Mouse (Mus musculus) liver, embryonic 14.5 days (tissue): Measurements from ENCODE around the gene A530032D15Rik. TPM values are rescaled to one million over a fixed set of nuclear protein-coding genes. Genes with fewer than 3 reads are reported as not detected.
"Not testable (repeated sequence)": the region's sequence is repeated elsewhere in the genome, so short reads cannot be mapped to it uniquely, and the experiment has no call there.

Source experiments
- ATAC-seq: fragments of 200-750 bp; cut with Nextera tagmentation; 2 replicates; pipeline ENCODE4 v1.8.0; 2017; ENCODE audit warnings: moderate number of reproducible peaks, mild to moderate bottlenecking, moderate library complexity; ENCODE audit not compliant: insufficient read depth
- DNase-seq, 3 experiments: peaks; one replicate each; pipeline ENCODE4 v3.0.0-alpha.2; 2012 to 2013; ENCODE audit warnings: low read depth in 3 of 3, low spot score in 3 of 3
- H3K27ac ChIP-seq: fragments of 300-500 bp; sonication (generic); 2 replicates; pipeline ENCODE4 v1.5.1; 2014; ENCODE audit warnings: moderate library complexity, mild to moderate bottlenecking, control low read depth, inconsistent platforms
- H3K27me3 ChIP-seq: fragments of 300-500 bp; sonication (generic); 2 replicates; pipeline ENCODE4 v1.6.1; 2014; ENCODE audit warnings: mild to moderate bottlenecking, low read length, moderate library complexity; ENCODE audit not compliant: control insufficient read depth, insufficient read depth
- H3K36me3 ChIP-seq: fragments of 300-500 bp; sonication (generic); replicated peaks from 2 replicates; pipeline ENCODE4 v1.6.1; 2014; ENCODE audit warnings: low read depth; ENCODE audit not compliant: control insufficient read depth, insufficient read depth
- H3K4me1 ChIP-seq, 2 experiments: fragments of 200-500 bp in 1 of 2; fragments of 300-500 bp in 1 of 2; sonication (generic) in 1 of 2; replicated peaks; 2 replicates each; pipeline ENCODE4 v1.6.1; 2012 to 2014; ENCODE audit warnings: antibody characterized with exemption in 1 of 2, inconsistent platforms in 1 of 2, low read length in 1 of 2; ENCODE audit not compliant: control insufficient read depth in 2 of 2, insufficient read depth in 2 of 2
- H3K4me2 ChIP-seq: fragments of 300-500 bp; sonication (generic); 2 replicates; pipeline ENCODE4 v1.6.1; 2014; ENCODE audit warnings: low read depth, mild to moderate bottlenecking, control low read depth, moderate library complexity
- H3K4me3 ChIP-seq, 2 experiments: fragments of 200-500 bp in 1 of 2; fragments of 300-500 bp in 1 of 2; sonication (generic) in 1 of 2; 2 replicates each; pipeline ENCODE4 v1.5.1; 2012 to 2014; ENCODE audit warnings: low read depth in 2 of 2, low read length in 2 of 2, mild to moderate bottlenecking in 2 of 2, control low read depth in 1 of 2, inconsistent platforms in 1 of 2, moderate library complexity in 1 of 2; ENCODE audit not compliant: insufficient read depth in 1 of 2
- H3K9ac ChIP-seq: fragments of 300-500 bp; sonication (generic); replicated peaks from 2 replicates; pipeline ENCODE4 v1.6.1; 2014; ENCODE audit warnings: mild to moderate bottlenecking, control low read depth, moderate library complexity
- H3K9me3 ChIP-seq: fragments of 300-500 bp; sonication (generic); 2 replicates; pipeline ENCODE4 v1.6.1; 2016; ENCODE audit warnings: low read length, mixed read lengths; ENCODE audit not compliant: control insufficient read depth
- WGBS: fragments of 180-500 bp; shearing (Covaris S2); extraction: QIAGEN DNeasy Blood & Tissue Kit; methylation state at CpG from one replicate; pipeline ENCODE4 v1.1.7; 2014; ENCODE audit not compliant: insufficient replicate concordance; 5-methylcytosine and 5-hydroxymethylcytosine counted together
- polyA plus RNA-seq, 2 experiments: library from polyadenylated mRNA; depleted of rRNA in 1 of 2; stranded (reverse) in 1 of 2; unstranded in 1 of 2; fragments of >200 nt; fragmentation: Nextera tagmentation in 1 of 2; extraction: Ambion mirVana in 1 of 2; gene quantifications; 2 replicates each; pipeline versions ENCODE4 v1.2.1 to v1.2.3; 2012 to 2014

A530032D15Rik gene
- polyA plus RNA-seq, 2 experiments = 0.09 TPM; not detected in 1

DNA sequence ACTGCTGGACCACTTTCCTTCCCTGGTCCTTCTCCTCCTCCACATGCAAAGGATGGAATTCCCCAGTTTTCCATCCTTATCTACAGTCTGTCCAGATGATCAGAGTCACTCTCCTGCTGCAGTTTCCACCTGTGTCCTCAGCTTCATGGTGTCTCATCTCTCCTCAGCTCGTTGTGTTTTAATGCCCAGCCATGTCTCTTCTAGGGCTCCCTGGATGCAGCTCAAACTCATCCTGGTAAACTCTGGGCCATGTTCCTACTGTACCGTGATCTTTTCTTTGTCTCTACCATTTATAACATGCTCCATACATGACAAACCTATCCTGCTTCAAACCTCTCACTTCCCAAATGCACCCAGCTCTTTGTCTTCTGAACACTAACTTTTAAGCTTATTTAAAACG, 38.0 kb downstream of the A530032D15Rik start:
- WGBS = 33% methylated on average over 3 of the region's 3 CpGs
- not testable (repeated sequence) for H3K27ac ChIP-seq, H3K9me3 ChIP-seq, ATAC-seq, DNase-seq, H3K4me2 ChIP-seq, H3K36me3 ChIP-seq, H3K9ac ChIP-seq, H3K4me1 ChIP-seq, H3K27me3 ChIP-seq, H3K4me3 ChIP-seq

GRCm38 (mm10) chr1:85035801-85036200, 73.9 kb downstream of the A530032D15Rik start:
- not testable (repeated sequence) for H3K4me3 ChIP-seq

GRCm38 (mm10) chr1:85034394-85034793, 75.3 kb downstream of the A530032D15Rik start:
- not testable (repeated sequence) for H3K9me3 ChIP-seq, H3K36me3 ChIP-seq, H3K9ac ChIP-seq, H3K4me2 ChIP-seq, DNase-seq, H3K27me3 ChIP-seq, H3K4me1 ChIP-seq, H3K4me3 ChIP-seq, H3K27ac ChIP-seq, ATAC-seq
- 66% methylated on average over 3 of the region's 4 CpGs for WGBS

More at GRCm38 (mm10) chr1:85035801-85036200, 73.9 kb downstream of the A530032D15Rik start:
- 54% methylated on average over 4 of the region's 6 CpGs for WGBS
- H3K9me3 ChIP-seq, DNase-seq, H3K27me3 ChIP-seq, H3K4me1 ChIP-seq, ATAC-seq, H3K36me3 ChIP-seq, H3K27ac ChIP-seq, H3K9ac ChIP-seq, H3K4me2 ChIP-seq: not testable (repeated sequence)

DNA sequence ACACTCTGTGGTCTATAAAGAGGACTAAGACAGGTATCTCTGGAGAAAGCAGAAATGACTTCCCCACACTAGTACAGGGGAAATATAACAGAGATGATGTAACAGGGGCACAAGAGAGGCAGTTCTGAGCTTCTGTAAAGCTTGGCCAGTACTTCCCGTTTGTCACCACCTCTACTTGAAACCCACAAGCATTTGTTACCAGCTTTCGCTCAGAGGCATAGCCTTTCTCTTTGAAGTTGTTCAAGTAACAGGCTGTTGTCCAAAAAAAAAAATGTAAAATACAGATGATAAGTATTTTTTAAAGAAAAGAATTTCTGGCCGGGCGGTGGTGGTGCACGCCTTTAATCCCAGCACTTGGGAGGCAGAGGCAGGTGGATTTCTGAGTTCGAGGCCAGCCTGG, 76.0 kb downstream of the A530032D15Rik start:
- H3K9ac ChIP-seq, H3K9me3 ChIP-seq, H3K27me3 ChIP-seq, ATAC-seq, H3K4me2 ChIP-seq, H3K36me3 ChIP-seq, H3K4me3 ChIP-seq, H3K27ac ChIP-seq, H3K4me1 ChIP-seq, DNase-seq: not testable (repeated sequence)
- WGBS = 76% methylated on average over 4 of the region's 6 CpGs

Other genes with a start within 250 kb of the A530032D15Rik start
- gene Slc16a14, start 174.7 kb downstream of the A530032D15Rik start, polyA plus RNA-seq (2012; rRNA removed) = 0.01 TPM in 1 of 2 replicates, not detected in the other
- gene Slc16a14, start 174.7 kb downstream of the A530032D15Rik start, polyA plus RNA-seq (2014; fragmentation: Nextera tagmentation; extraction: Ambion mirVana) = not detected in 2 replicates
- not detected in 2 replicates for gene Gm10553, start 9.7 kb downstream of the A530032D15Rik start, polyA plus RNA-seq (2012; rRNA removed)
- not detected in 2 replicates for gene Gm10553, start 9.7 kb downstream of the A530032D15Rik start, polyA plus RNA-seq (2014; fragmentation: Nextera tagmentation; extraction: Ambion mirVana)
- gene C130026I21Rik, start 160.7 kb upstream of the A530032D15Rik start, polyA plus RNA-seq (2012; rRNA removed) = 0.14 and 0.22 TPM in 2 replicates
- gene C130026I21Rik, start 160.7 kb upstream of the A530032D15Rik start, polyA plus RNA-seq (2014; fragmentation: Nextera tagmentation; extraction: Ambion mirVana) = 0.22 TPM in 1 of 2 replicates, not detected in the other